8 mouse cellular contexts compared by ENCODE assay signal in the genomic region with DNA sequence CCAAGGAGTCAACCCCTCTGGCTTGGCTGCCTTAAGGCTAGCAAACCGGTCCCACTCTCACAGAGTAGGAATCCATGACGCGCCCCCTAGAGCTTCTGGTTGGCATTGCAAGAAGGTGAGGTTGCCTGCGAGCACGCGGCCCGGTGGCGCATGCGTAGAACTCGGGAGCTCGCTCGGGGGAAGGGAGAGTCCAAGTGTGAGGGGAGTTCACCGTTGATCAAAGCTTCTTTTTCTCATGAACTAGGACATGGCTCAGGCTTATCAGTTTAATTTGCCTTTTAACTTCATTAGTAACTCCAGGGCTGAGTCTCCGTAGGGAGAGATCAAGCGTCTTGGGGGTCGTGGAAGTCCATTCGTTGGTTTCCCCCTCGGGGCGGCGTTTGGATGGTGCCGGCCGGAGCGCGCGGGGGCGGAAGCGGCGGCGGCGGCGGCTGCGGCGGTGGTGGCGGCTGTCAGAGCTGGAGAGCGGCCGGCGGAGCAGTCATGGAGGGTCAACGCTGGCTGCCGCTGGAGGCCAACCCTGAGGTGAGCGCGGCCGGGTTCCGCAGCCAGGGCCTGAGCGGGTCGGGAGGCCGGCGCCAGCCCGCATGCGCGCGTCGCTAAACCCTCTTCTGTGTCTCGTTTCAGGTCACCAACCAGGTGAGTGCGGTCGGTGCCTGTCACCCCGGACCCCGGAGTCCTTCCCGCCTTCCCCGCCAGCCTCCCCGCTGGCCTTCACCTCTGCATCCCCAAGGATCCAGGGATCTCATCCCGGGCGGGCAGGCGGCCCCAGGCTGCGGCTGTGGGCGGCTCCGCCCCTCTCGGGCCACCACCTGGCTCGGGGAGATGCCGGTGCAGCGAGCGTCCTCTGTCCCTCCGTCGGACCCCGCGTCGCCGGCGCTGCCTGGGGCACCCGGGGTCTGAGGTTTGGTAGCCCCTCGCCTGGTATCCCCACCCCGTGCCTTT. TPM values are rescaled to one million over a fixed set of nuclear protein-coding genes. Genes with fewer than 3 reads are reported as not detected.
DNase-seq lines count a peak whose midpoint lies in the region; ATAC-seq and TF ChIP-seq lines count a peak whose summit lies in the region.

A gene (plus strand): TSS at position 387 of the 945 bp plus-strand sequence.

- no peaks in the 10 kb centered on the region for H3K9me3 ChIP-seq in MEL (replicated peaks; ENCODE audit: insufficient read depth, low read length)
- H3K9me3 ChIP-seq in lung, embryonic 16.5 days (ENCODE audit: control insufficient read depth, low read length), result no peaks in the 10 kb centered on the region

- TF ChIP-seq RAD21 in MEL (IDR thresholded peaks at IDR 0.05; ENCODE audit: low read depth, low read length), result no peak; the same call in 1 of the 2 replicates

- peaks cover 0 to 18% of the 10 kb centered on the region in 2 experiments; a peak in 2 of 4 replicates for H3K36me3 ChIP-seq in MEL (ENCODE audit: control insufficient read depth in 1 of 2, insufficient read depth in 2 of 2, low read length in 2 of 2)
- H3K36me3 ChIP-seq in lung, embryonic 16.5 days (ENCODE audit: control insufficient read depth, insufficient read depth, low read length), result no peaks in the 10 kb centered on the region; the same call in 1 of the 2 replicates

- peak; percentile 92 for DNase-seq in MEL (ENCODE audit: low read depth, low spot score)
- DNase-seq in cerebellum, adult 2 months, result peak; percentile 93 to 99
- peak; percentile 96 for DNase-seq in forelimb bud, embryonic 11.5 days (ENCODE audit: low read depth, low spot score)
- peak; percentile 97 for DNase-seq in layer of hippocampus, adult 9-10 months (ENCODE audit: low spot score)
- peak; percentile 99 for DNase-seq in ovary, postnatal 10 days (ENCODE audit: low spot score)
- peak; percentile 92 to 99 for DNase-seq in thymus, postnatal 10 days (ENCODE audit: low spot score in 2 of 2)

- peak within 1 kb of the TSS; percentile 80 to 87 for H3K4me3 ChIP-seq in MEL (ENCODE audit: control insufficient read depth in 1 of 2, insufficient read depth in 1 of 2, low read depth in 2 of 2, low read length in 2 of 2)
- H3K4me3 ChIP-seq in cerebellum, adult 2 months (replicated peaks; ENCODE audit: insufficient read depth, low read depth, low read length), result peak within 1 kb of the TSS; percentile 73
- peak within 1 kb of the TSS; percentile 99 for H3K4me3 ChIP-seq in lung, embryonic 16.5 days (ENCODE audit: low read length)

- ATAC-seq in hematopoietic stem cell, adult 5-6 weeks (replicated peaks in 1 of 2; ENCODE audit: insufficient read depth in 1 of 2, low FRiP score in 2 of 2, low TSS enrichment in 1 of 2, low read depth in 1 of 2, poor library complexity in 2 of 2, severe bottlenecking in 2 of 2), result peak; percentile 94 to 95
- ATAC-seq in lung, embryonic 16.5 days (ENCODE audit: low read depth), result peak; percentile 92

- no peak for TF ChIP-seq EP300 in MEL (IDR thresholded peaks at IDR 0.05; ENCODE audit: low read depth in 1 of 2, low read length in 2 of 2)

- peak within 1 kb of the TSS; percentile 82 for H3K27ac ChIP-seq in MEL (ENCODE audit: control insufficient read depth, low read depth, low read length)
- peak within 1 kb of the TSS; percentile 85 for H3K27ac ChIP-seq in cerebellum, adult 2 months (ENCODE audit: insufficient read depth, low read length)
- peak within 1 kb of the TSS; percentile 65 for H3K27ac ChIP-seq in lung, embryonic 16.5 days (ENCODE audit: low read length)

- H3K27me3 ChIP-seq in MEL (ENCODE audit: control insufficient read depth in 1 of 2, insufficient read depth in 2 of 2, low read length in 2 of 2), result no peaks in the 10 kb centered on the region; a peak in 1 of 4 replicates
- H3K27me3 ChIP-seq in cerebellum, adult 2 months (ENCODE audit: control insufficient read depth, insufficient read depth, low read length), result no peaks in the 10 kb centered on the region
- H3K27me3 ChIP-seq in lung, embryonic 16.5 days (ENCODE audit: control insufficient read depth, insufficient read depth, low read depth, low read length), result no peaks in the 10 kb centered on the region

- TF ChIP-seq CTCF in MEL (IDR thresholded peaks at IDR 0.05 in 2 of 3, conservative IDR thresholded peaks at IDR 0.05 in 1 of 3; ENCODE audit: control insufficient read depth in 1 of 3, insufficient read depth in 1 of 3, low read depth in 2 of 3, low read length in 3 of 3, poor library complexity in 1 of 3, severe bottlenecking in 1 of 3), result peak; percentile 79 to 87 (median 84)
- TF ChIP-seq CTCF in cerebellum, adult 2 months (IDR thresholded peaks at IDR 0.05; ENCODE audit: borderline replicate concordance, insufficient read depth, low read depth, low read length), result peak; percentile 89

- peak within 1 kb of the TSS; percentile 88 for H3K9ac ChIP-seq in MEL (ENCODE audit: control insufficient read depth, low read depth, low read length, poor library complexity, severe bottlenecking)
- H3K9ac ChIP-seq in lung, embryonic 16.5 days (ENCODE audit: low read length), result peak within 1 kb of the TSS; percentile 93

- TF ChIP-seq POLR2A in MEL (IDR thresholded peaks at IDR 0.05; ENCODE audit: control insufficient read depth in 1 of 2, insufficient read depth in 1 of 2, low read depth in 1 of 2, low read length in 2 of 2, poor library complexity in 1 of 2), result peak; percentile 53 to 58; a peak in 3 of 4 replicates
- peak; percentile 54; the same call in 1 of the 2 replicates for TF ChIP-seq POLR2A in cerebellum, adult 2 months (IDR thresholded peaks at IDR 0.05; ENCODE audit: borderline replicate concordance, insufficient read depth, low read length)

- H3K4me2 ChIP-seq in lung, embryonic 16.5 days (ENCODE audit: low read depth, low read length), result peak within 1 kb of the TSS; percentile 93

- H3K4me1 ChIP-seq in MEL (ENCODE audit: control insufficient read depth in 1 of 2, insufficient read depth in 2 of 2, low read length in 2 of 2), result peaks cover 7 to 11% of the 10 kb centered on the region in 2 experiments; a peak in 3 of 4 replicates
- no peaks in the 10 kb centered on the region for H3K4me1 ChIP-seq in cerebellum, adult 2 months (ENCODE audit: control insufficient read depth, insufficient read depth, low read length)
- H3K4me1 ChIP-seq in lung, embryonic 16.5 days (replicated peaks; ENCODE audit: control insufficient read depth, insufficient read depth, low read length), result peaks cover 3% of the 10 kb centered on the region

- under 1% methylated on average over 81 of the region's 81 CpGs for WGBS in cerebellum, adult 2 months
- WGBS in lung, embryonic 16.5 days, result under 1% methylated on average over 63 of the region's 81 CpGs

- H3K79me2 ChIP-seq in MEL (ENCODE audit: control insufficient read depth, insufficient read depth, low read length, poor library complexity), result peaks cover 13% of the 10 kb centered on the region

TF ChIP-seq in MEL, 35 proteins besides CTCF, POLR2A, EP300 and RAD21 (continues in another document):
- TF ChIP-seq SMC3 (IDR thresholded peaks at IDR 0.05; ENCODE audit: low read depth, low read length) (no peak), TAL1 (IDR thresholded peaks at IDR 0.05; ENCODE audit: low read length) (no peak), ZMIZ1 (IDR thresholded peaks at IDR 0.05; ENCODE audit: low read depth, low read length) (no peak), TBP (IDR thresholded peaks at IDR 0.05; ENCODE audit: low read depth, low read length) (peak; percentile 62; the same call in 1 of the 2 replicates), ZKSCAN1 (IDR thresholded peaks at IDR 0.05; ENCODE audit: low read depth, low read length) (no peak), GATA1 (IDR thresholded peaks at IDR 0.05; ENCODE audit: low read depth, low read length) (no peak), GABPA (IDR thresholded peaks at IDR 0.05; ENCODE audit: low read depth, low read length) (no peak), MYB (IDR thresholded peaks at IDR 0.05; ENCODE audit: low read depth, low read length) (no peak), ZC3H11A (IDR thresholded peaks at IDR 0.05; ENCODE audit: low read depth, low read length) (no peak), TCF12 (IDR thresholded peaks at IDR 0.05; ENCODE audit: low read depth, low read length) (no peak), POLR2AphosphoS2 (IDR thresholded peaks at IDR 0.05; ENCODE audit: low read length) (no peak), MYC (IDR thresholded peaks at IDR 0.05; ENCODE audit: low read depth, low read length) (peak; percentile 80; the same call in 1 of the 2 replicates), CHD1 (IDR thresholded peaks at IDR 0.05; ENCODE audit: low read depth, low read length) (peak; percentile 99), POLR2AphosphoS5 (IDR thresholded peaks at IDR 0.05; ENCODE audit: borderline replicate concordance, low read depth, low read length) (no peak), CHD2 (IDR thresholded peaks at IDR 0.05; ENCODE audit: low read length) (no peak), RCOR1 (IDR thresholded peaks at IDR 0.05; ENCODE audit: low read depth, low read length) (no peak), E2F4 (IDR thresholded peaks at IDR 0.05; ENCODE audit: borderline replicate concordance, low read depth, low read length) (no peak), NRF1 (IDR thresholded peaks at IDR 0.05; ENCODE audit: insufficient read depth, low read depth, low read length, poor library complexity, severe bottlenecking) (peak; percentile 83), BHLHE40 (IDR thresholded peaks at IDR 0.05; ENCODE audit: borderline replicate concordance, low read depth, low read length) (no peak), HCFC1 (IDR thresholded peaks at IDR 0.05; ENCODE audit: low read depth, low read length) (peak; percentile 75), MAFK (IDR thresholded peaks at IDR 0.05; ENCODE audit: borderline replicate concordance, low read depth, low read length) (no peak), ELF1 (IDR thresholded peaks at IDR 0.05; ENCODE audit: low read depth, low read length) (peak; percentile 50; the same call in 1 of the 2 replicates), NELFE (IDR thresholded peaks at IDR 0.05; ENCODE audit: low read depth, low read length) (peak; percentile 59), MAZ (IDR thresholded peaks at IDR 0.05; ENCODE audit: low read depth, low read length) (no peak), UBTF (IDR thresholded peaks at IDR 0.05; ENCODE audit: borderline replicate concordance, insufficient read depth, low read depth, low read length) (no peak), MAX (IDR thresholded peaks at IDR 0.05; ENCODE audit: low read length) (peak; percentile 76), SIN3A (IDR thresholded peaks at IDR 0.05; ENCODE audit: low read length) (peak; percentile 41), JUND (IDR thresholded peaks at IDR 0.05; ENCODE audit: low read depth, low read length) (no peak)

RNA-seq across cellular contexts. Expression of the gene that starts here (rescaled TPM):
- total RNA-seq in MEL (2012; rRNA removed), result 59.1 and 63.4 TPM in 2 replicates
- 10 to 100 TPM in 1 of 2 experiments, not detected in 1; 57.8 TPM for polyA plus RNA-seq in MEL (2012; ENCODE audit: insufficient read depth in 1 of 2, insufficient read length in 2 of 2, low read depth in 1 of 2, low replicate concordance in 2 of 2, missing spikeins in 1 of 2)
- 47.2 and 48.4 TPM in 2 replicates for polyA plus RNA-seq in cerebellum, adult 2 months (2012; rRNA removed)
- total RNA-seq in hematopoietic stem cell, adult 5-6 weeks (2017), result 57.5 and 59.2 TPM in 2 replicates
- polyA plus RNA-seq in lung, embryonic 16.5 days (2015; fragmentation: Nextera tagmentation; extraction: Ambion mirVana), result 94.6 and 98.5 TPM in 2 replicates

Comparison
In these comparisons a context has a peak if more than half of its experiments do, and no peak if none do; other contexts are left out.
1. Peak in every context shown above with its lines: DNase-seq, ATAC-seq, H3K4me3 ChIP-seq and H3K27ac ChIP-seq.